Mouse (Mus musculus): ENCODE measurements around the gene Snx8.

Gene Snx8

GRCm38 (mm10) chr5:140346050-140346449 is 43.0 kb downstream of the Snx8 start:
- DNase-seq (ENCODE audit: low read depth, low spot score) = no peak

- DNase-seq (ENCODE audit: low read depth, low spot score) = no peak
Measured at GRCm38 (mm10) chr5:140345244-140345643, 43.8 kb downstream of the Snx8 start.

GRCm38 (mm10) chr5:140342880-140343279 is 46.2 kb downstream of the Snx8 start:
- peak; percentile 7 for DNase-seq (ENCODE audit: low read depth, low spot score)

GRCm38 (mm10) chr5:140339836-140340235 is 49.2 kb downstream of the Snx8 start:
- DNase-seq (ENCODE audit: low read depth, low spot score) = no peak

- DNase-seq (ENCODE audit: low read depth, low spot score) = no peak
Measured at GRCm38 (mm10) chr5:140338779-140339178, 50.3 kb downstream of the Snx8 start.

- DNase-seq (ENCODE audit: low read depth, low spot score) = peak; percentile 60
Measured at GRCm38 (mm10) chr5:140336680-140337079, 52.4 kb downstream of the Snx8 start.

GRCm38 (mm10) chr5:140333631-140334030 is 55.4 kb downstream of the Snx8 start:
- DNase-seq (ENCODE audit: low read depth, low spot score) = peak; percentile 19

GRCm38 (mm10) chr5:140332519-140332918 is 56.5 kb downstream of the Snx8 start:
- DNase-seq (ENCODE audit: low read depth, low spot score) = no peak

- peak; percentile 80 for DNase-seq (ENCODE audit: low read depth, low spot score)
Measured at GRCm38 (mm10) chr5:140331615-140332512, 57.2 kb downstream of the Snx8 start, which contains the start of gene Mrm2. TSS of gene Mrm2 (minus strand) at chr5:140331898.

- DNase-seq (ENCODE audit: low read depth, low spot score) = no peak
Measured at GRCm38 (mm10) chr5:140324058-140324457, 65.0 kb downstream of the Snx8 start.

GRCm38 (mm10) chr5:140321756-140322575 is 67.1 kb downstream of the Snx8 start:
- peak; percentile 27 for DNase-seq (ENCODE audit: low read depth, low spot score)

- DNase-seq (ENCODE audit: low read depth, low spot score) = peak; percentile 93
Measured at GRCm38 (mm10) chr5:140321042-140321755, 67.9 kb downstream of the Snx8 start, which contains the start of the genes Mad1l1 and Nudt1. TSS of gene Mad1l1 (minus strand) at chr5:140321552. TSS of gene Nudt1 (plus strand) at chr5:140321656.

- no peak for DNase-seq (ENCODE audit: low read depth, low spot score)
Measured at GRCm38 (mm10) chr5:140316716-140317115, 72.3 kb downstream of the Snx8 start.

- no peak for DNase-seq (ENCODE audit: low read depth, low spot score)
Measured at GRCm38 (mm10) chr5:140307602-140308001, 81.5 kb downstream of the Snx8 start.

- no peak for DNase-seq (ENCODE audit: low read depth, low spot score)
Measured at GRCm38 (mm10) chr5:140306016-140306415, 83.0 kb downstream of the Snx8 start.

GRCm38 (mm10) chr5:140298291-140298690 is 90.8 kb downstream of the Snx8 start:
- no peak for DNase-seq (ENCODE audit: low read depth, low spot score)

- DNase-seq (ENCODE audit: low read depth, low spot score) = peak; percentile 90
Measured at GRCm38 (mm10) chr5:140292152-140292551, 96.9 kb downstream of the Snx8 start.
